Comparison of ENCODE assay signal across 14 mouse cellular contexts in the genomic region with DNA sequence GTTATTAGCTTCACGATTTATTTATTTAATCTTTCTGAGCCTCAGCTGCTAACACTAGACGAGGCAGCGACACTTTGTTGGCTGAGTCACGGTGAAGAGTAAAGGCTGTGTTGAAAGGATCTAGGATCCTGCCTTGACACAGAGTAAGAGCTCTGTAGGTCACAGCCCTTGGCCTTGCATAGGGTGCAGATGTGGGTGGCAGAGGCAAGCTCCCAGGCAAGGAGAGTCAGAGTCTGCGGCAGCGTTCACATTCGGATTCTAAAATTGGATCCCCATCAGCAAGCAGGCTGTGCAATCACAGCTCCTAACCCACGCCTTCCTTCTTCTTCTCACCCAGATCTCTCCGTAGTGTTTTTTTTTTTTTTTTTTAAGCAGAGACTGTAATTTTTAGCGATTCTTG.
A peak's percentile ranks its signal among the peaks of the same experiment; 100 is the strongest.
DNase-seq lines count a peak whose midpoint lies in the region; ATAC-seq and TF ChIP-seq lines count a peak whose summit lies in the region.
"Had no signal": no experiment of that assay in that cellular context is flagged by ENCODE, and none has a peak within 500 bp of the region (broad histone marks: within the 10 kb centered on the region; RNA-seq: fewer than 3 reads in every experiment).

No protein-coding gene starts in this region.

- peak overlapping the region; percentile 25; the same call in 1 of the 2 replicates for H3K27ac ChIP-seq in forebrain, embryonic 15.5 days (replicated peaks)
- H3K27ac ChIP-seq in forebrain, embryonic 11.5 days (ENCODE audit: low read depth, low read length), result no peak overlapping the region
- H3K27ac ChIP-seq in lung, postnatal 0 days (ENCODE audit: low read length), result no peak overlapping the region
- no peak overlapping the region for H3K27ac ChIP-seq in hindbrain, embryonic 14.5 days
- H3K27ac ChIP-seq: embryonic facial prominence, embryonic 13.5 days; gastrocnemius, adult 2 months; hindbrain, embryonic 15.5 days had no signal

- no peaks in the 10 kb centered on the region for H3K9me3 ChIP-seq in forebrain, embryonic 15.5 days
- no peaks in the 10 kb centered on the region for H3K9me3 ChIP-seq in forebrain, embryonic 11.5 days (ENCODE audit: control insufficient read depth, low read length)
- no peaks in the 10 kb centered on the region for H3K9me3 ChIP-seq in lung, postnatal 0 days (ENCODE audit: low read length)
- H3K9me3 ChIP-seq in hindbrain, embryonic 14.5 days (ENCODE audit: control insufficient read depth, low read length), result no peaks in the 10 kb centered on the region
- H3K9me3 ChIP-seq: embryonic facial prominence, embryonic 13.5 days; hindbrain, embryonic 15.5 days had no signal

- no peaks in the 10 kb centered on the region for H3K4me1 ChIP-seq in forebrain, embryonic 15.5 days
- H3K4me1 ChIP-seq in forebrain, embryonic 11.5 days (replicated peaks; ENCODE audit: control insufficient read depth, insufficient read depth, low read length), result no peaks in the 10 kb centered on the region
- H3K4me1 ChIP-seq in lung, postnatal 0 days (ENCODE audit: insufficient read depth, low read depth, low read length), result no peaks in the 10 kb centered on the region
- H3K4me1 ChIP-seq in hindbrain, embryonic 14.5 days (replicated peaks; ENCODE audit: control insufficient read depth, insufficient read depth, low read length), result no peaks in the 10 kb centered on the region
- H3K4me1 ChIP-seq: hindbrain, embryonic 15.5 days had no signal

- no peak for TF ChIP-seq EP300 in lung, postnatal 0 days (IDR thresholded peaks at IDR 0.05)

- WGBS in forebrain, embryonic 15.5 days, result 91% methylated on average over 10 of the region's 10 CpGs
- 92% methylated on average over 10 of the region's 10 CpGs for WGBS in forebrain, embryonic 11.5 days
- 67% methylated on average over 9 of the region's 10 CpGs for WGBS in lung, postnatal 0 days
- 95% methylated on average over 9 of the region's 10 CpGs for WGBS in hindbrain, embryonic 14.5 days

- no peak overlapping the region for H3K9ac ChIP-seq in forebrain, embryonic 15.5 days (replicated peaks)
- H3K9ac ChIP-seq in forebrain, embryonic 11.5 days (ENCODE audit: low read length), result no peak overlapping the region
- no peak overlapping the region for H3K9ac ChIP-seq in lung, postnatal 0 days (replicated peaks; ENCODE audit: low read depth)
- H3K9ac ChIP-seq in hindbrain, embryonic 14.5 days, result no peak overlapping the region
- H3K9ac ChIP-seq: embryonic facial prominence, embryonic 13.5 days; hindbrain, embryonic 15.5 days had no signal

- no peak overlapping the region for H3K4me3 ChIP-seq in forebrain, embryonic 15.5 days
- no peak overlapping the region for H3K4me3 ChIP-seq in forebrain, embryonic 11.5 days (ENCODE audit: low read depth, low read length)
- H3K4me3 ChIP-seq in lung, postnatal 0 days (ENCODE audit: low read depth, low read length), result no peak overlapping the region
- no peak overlapping the region for H3K4me3 ChIP-seq in hindbrain, embryonic 14.5 days (replicated peaks; ENCODE audit: low read length)
- H3K4me3 ChIP-seq: embryonic facial prominence, embryonic 13.5 days; gastrocnemius, adult 2 months; hindbrain, embryonic 15.5 days; megakaryocyte, embryonic 14.5 days had no signal

- ATAC-seq in forebrain, embryonic 15.5 days (replicated peaks), result no peak
- no peak for ATAC-seq in forebrain, embryonic 11.5 days (replicated peaks; ENCODE audit: low FRiP score)
- peak; percentile 46 for ATAC-seq in lung, postnatal 0 days
- ATAC-seq in hindbrain, embryonic 14.5 days (ENCODE audit: low FRiP score), result no peak

- H3K4me2 ChIP-seq in forebrain, embryonic 15.5 days (replicated peaks), result no peak overlapping the region
- H3K4me2 ChIP-seq in forebrain, embryonic 11.5 days (ENCODE audit: low read depth, low read length, severe bottlenecking), result no peak overlapping the region
- no peak overlapping the region for H3K4me2 ChIP-seq in lung, postnatal 0 days (replicated peaks; ENCODE audit: low read depth, low read length)
- no peak overlapping the region for H3K4me2 ChIP-seq in hindbrain, embryonic 14.5 days (replicated peaks)
- H3K4me2 ChIP-seq: embryonic facial prominence, embryonic 13.5 days; hindbrain, embryonic 15.5 days had no signal

- H3K36me3 ChIP-seq in forebrain, embryonic 15.5 days, result no peaks in the 10 kb centered on the region
- H3K36me3 ChIP-seq in forebrain, embryonic 11.5 days (ENCODE audit: control insufficient read depth, insufficient read depth, low read length), result no peaks in the 10 kb centered on the region
- no peaks in the 10 kb centered on the region for H3K36me3 ChIP-seq in lung, postnatal 0 days (ENCODE audit: insufficient read depth, low read length)
- H3K36me3 ChIP-seq in hindbrain, embryonic 14.5 days (replicated peaks; ENCODE audit: control insufficient read depth, insufficient read depth), result no peaks in the 10 kb centered on the region
- H3K36me3 ChIP-seq: embryonic facial prominence, embryonic 13.5 days; hindbrain, embryonic 15.5 days had no signal

- no peak for TF ChIP-seq CTCF in lung, postnatal 0 days (IDR thresholded peaks at IDR 0.05)

- no peaks in the 10 kb centered on the region for H3K27me3 ChIP-seq in forebrain, embryonic 15.5 days
- H3K27me3 ChIP-seq in forebrain, embryonic 11.5 days (ENCODE audit: control insufficient read depth, insufficient read depth, low read length), result no peaks in the 10 kb centered on the region
- H3K27me3 ChIP-seq in lung, postnatal 0 days (replicated peaks; ENCODE audit: insufficient read depth, low read length), result no peaks in the 10 kb centered on the region
- H3K27me3 ChIP-seq in hindbrain, embryonic 14.5 days (ENCODE audit: control insufficient read depth, insufficient read depth, low read length), result no peaks in the 10 kb centered on the region
- H3K27me3 ChIP-seq: embryonic facial prominence, embryonic 13.5 days; hindbrain, embryonic 15.5 days had no signal

- DNase-seq in forebrain, embryonic 11.5 days (ENCODE audit: low spot score), result no peak
- peak; percentile 4 for DNase-seq in lung, postnatal 0 days (ENCODE audit: low spot score)
- DNase-seq in lung, adult 18-20 months, result no peak
- peak; percentile 22 to 74 for DNase-seq in left cerebral cortex, adult 8-10 months (ENCODE audit: low spot score in 2 of 2)
- DNase-seq in right cerebral cortex, postnatal 4 days, result peak; percentile 28
- DNase-seq in hindbrain, embryonic 14.5 days (ENCODE audit: low spot score), result no peak
- no peak for DNase-seq in kidney, adult 18-20 months
- DNase-seq: cerebellum, adult 9-10 months; kidney, postnatal 14 days had no signal

Comparison
In these comparisons a context has a peak if more than half of its experiments do, and no peak if none do; other contexts are left out.
1. DNase-seq: peak in lung, postnatal 0 days (single experiment), left cerebral cortex, adult 8-10 months (2 of 2) and right cerebral cortex, postnatal 4 days (single experiment); none in forebrain, embryonic 11.5 days (single experiment), lung, adult 18-20 months (0 of 2), hindbrain, embryonic 14.5 days (single experiment) and kidney, adult 18-20 months (single experiment).